8 mouse cellular contexts compared by ENCODE assay signal in genomic region chr9:66945647-66946641, GRCm38 (mm10). TPM values are rescaled to one million over a fixed set of nuclear protein-coding genes. Genes with fewer than 3 reads are reported as not detected.
DNase-seq lines count a peak whose midpoint lies in the region; ATAC-seq and TF ChIP-seq lines count a peak whose summit lies in the region.

Gene Rps27l (plus strand): TSS chr9:66946086.

- peaks cover 17% of the 10 kb centered on the region for H3K4me1 ChIP-seq in G1E (ENCODE audit: insufficient read depth, low read depth, low read length)
- peaks cover 5% of the 10 kb centered on the region for H3K4me1 ChIP-seq in forebrain, embryonic 16.5 days (replicated peaks; ENCODE audit: control insufficient read depth, insufficient read depth, low read length)
- H3K4me1 ChIP-seq in lung, embryonic 14.5 days (ENCODE audit: insufficient read depth) = peaks cover 6% of the 10 kb centered on the region
- H3K4me1 ChIP-seq in olfactory bulb, adult 2 months (ENCODE audit: control insufficient read depth, insufficient read depth, low read length) = 0 out of 2 replicates have a peak, but pooled peaks cover 3% of the 10 kb centered on the region
- no peaks in the 10 kb centered on the region for H3K4me1 ChIP-seq in thymus, adult 2 months (replicated peaks; ENCODE audit: control insufficient read depth, insufficient read depth, low read length)

- peak within 1 kb of the TSS; percentile 96 for H3K27ac ChIP-seq in forebrain, embryonic 16.5 days (ENCODE audit: low read length)
- H3K27ac ChIP-seq in layer of hippocampus, adult 2 months = peak within 1 kb of the TSS; percentile 84
- H3K27ac ChIP-seq in lung, embryonic 14.5 days (ENCODE audit: low read depth) = peak within 1 kb of the TSS; percentile 96
- H3K27ac ChIP-seq in olfactory bulb, adult 2 months (ENCODE audit: insufficient read depth, low read depth, low read length) = peak within 1 kb of the TSS; percentile 91
- peak within 1 kb of the TSS; percentile 52 for H3K27ac ChIP-seq in thymus, adult 2 months (ENCODE audit: control insufficient read depth, insufficient read depth, low read length)

- peak; percentile 98 for ATAC-seq in G1E (ENCODE audit: extremely low read depth, insufficient number of reproducible peaks, low FRiP score, poor library complexity, severe bottlenecking)
- peak; percentile 99 for ATAC-seq in forebrain, embryonic 16.5 days
- ATAC-seq in lung, embryonic 14.5 days (ENCODE audit: insufficient read depth) = peak; percentile 100

- TF ChIP-seq CTCF in G1E (IDR thresholded peaks at IDR 0.05; ENCODE audit: low read depth, low read length) = no peak
- TF ChIP-seq CTCF in layer of hippocampus, adult 2 months (conservative IDR thresholded peaks at IDR 0.05) = no peak; the same call in 1 of the 2 replicates
- no peak for TF ChIP-seq CTCF in lung, embryonic 14.5 days (IDR thresholded peaks at IDR 0.05; ENCODE audit: low read depth)
- no peak for TF ChIP-seq CTCF in olfactory bulb, adult 2 months (IDR thresholded peaks at IDR 0.05; ENCODE audit: insufficient read depth, low read depth, low read length)
- 0 out of 2 replicates have a peak, but pooled peaks have one; percentile 18 for TF ChIP-seq CTCF in thymus, adult 2 months (IDR thresholded peaks at IDR 0.05; ENCODE audit: borderline replicate concordance, control insufficient read depth, extremely low read depth, insufficient read depth, low read length, poor library complexity)

- H3K9ac ChIP-seq in forebrain, embryonic 16.5 days (replicated peaks; ENCODE audit: low read depth, low read length) = peak within 1 kb of the TSS; percentile 95
- H3K9ac ChIP-seq in lung, embryonic 14.5 days = peak within 1 kb of the TSS; percentile 93

- H3K9me3 ChIP-seq in G1E (replicated peaks) = no peaks in the 10 kb centered on the region
- no peaks in the 10 kb centered on the region for H3K9me3 ChIP-seq in forebrain, embryonic 16.5 days (ENCODE audit: control insufficient read depth, low read length)
- no peaks in the 10 kb centered on the region for H3K9me3 ChIP-seq in lung, embryonic 14.5 days (ENCODE audit: low read depth, low read length)

- H3K4me2 ChIP-seq in forebrain, embryonic 16.5 days (ENCODE audit: low read length) = peak within 1 kb of the TSS; percentile 74
- H3K4me2 ChIP-seq in lung, embryonic 14.5 days = peak within 1 kb of the TSS; percentile 81

- H3K27me3 ChIP-seq in G1E (ENCODE audit: insufficient read depth, low read length) = peaks cover 1% of the 10 kb centered on the region; the same call in 1 of the 2 replicates
- H3K27me3 ChIP-seq in forebrain, embryonic 16.5 days (replicated peaks; ENCODE audit: control insufficient read depth, insufficient read depth, low read length) = no peaks in the 10 kb centered on the region
- H3K27me3 ChIP-seq in lung, embryonic 14.5 days (ENCODE audit: insufficient read depth, low read length) = no peaks in the 10 kb centered on the region
- no peaks in the 10 kb centered on the region for H3K27me3 ChIP-seq in thymus, adult 2 months (ENCODE audit: control insufficient read depth, insufficient read depth, low read length)

- intact Hi-C loops in heart, postnatal 36 days (cut with DNase I) = loop anchor here (2.0 kb wide), 1 partner anchor 29 kb away; the partner anchor contains the start of gene Lactb

- peaks cover 16% of the 10 kb centered on the region for H3K36me3 ChIP-seq in G1E (replicated peaks)
- peaks cover 2% of the 10 kb centered on the region; the same call in 1 of the 2 replicates for H3K36me3 ChIP-seq in forebrain, embryonic 16.5 days (ENCODE audit: control insufficient read depth, insufficient read depth)
- peaks cover 17% of the 10 kb centered on the region for H3K36me3 ChIP-seq in lung, embryonic 14.5 days (ENCODE audit: insufficient read depth)
- 0 out of 2 replicates have a peak, but pooled peaks cover 3% of the 10 kb centered on the region for H3K36me3 ChIP-seq in thymus, adult 2 months (ENCODE audit: control insufficient read depth, insufficient read depth, low read length)

- peak; percentile 48 for TF ChIP-seq POLR2A in olfactory bulb, adult 2 months (IDR thresholded peaks at IDR 0.05; ENCODE audit: insufficient read depth, low read depth, low read length)
- TF ChIP-seq POLR2A in thymus, adult 2 months (IDR thresholded peaks at IDR 0.05; ENCODE audit: control insufficient read depth, extremely low read depth, insufficient read depth, low read length, poor library complexity) = peak; percentile 86

- DNase-seq in G1E (ENCODE audit: low spot score) = peak; percentile 96
- DNase-seq in cerebellum, adult 18-20 months = peak; percentile 95
- peak; percentile 95 for DNase-seq in heart, postnatal 36 days
- peak; percentile 89 to 90 for DNase-seq in layer of hippocampus, adult 2 months (ENCODE audit: low spot score in 2 of 2)
- DNase-seq in lung, embryonic 14.5 days = peak; percentile 97
- peak; percentile 92 for DNase-seq in thymus, adult 2 months

- WGBS in forebrain, embryonic 16.5 days = under 1% methylated on average over 76 of the region's 77 CpGs
- WGBS in lung, embryonic 14.5 days = under 1% methylated on average over 76 of the region's 77 CpGs
- under 1% methylated on average over 77 of the region's 77 CpGs for WGBS in olfactory bulb, adult 2 months
- under 1% methylated on average over 77 of the region's 77 CpGs for WGBS in thymus, adult 2 months

- H3K4me3 ChIP-seq in G1E (ENCODE audit: low read depth, low read length) = peak within 1 kb of the TSS; percentile 97
- H3K4me3 ChIP-seq in forebrain, embryonic 16.5 days (replicated peaks; ENCODE audit: low read length) = peak within 1 kb of the TSS; percentile 72
- H3K4me3 ChIP-seq in layer of hippocampus, adult 2 months = peak within 1 kb of the TSS; percentile 98
- peak within 1 kb of the TSS; percentile 94 for H3K4me3 ChIP-seq in lung, embryonic 14.5 days (ENCODE audit: low read depth, low read length)
- peak within 1 kb of the TSS; percentile 93 for H3K4me3 ChIP-seq in olfactory bulb, adult 2 months (ENCODE audit: insufficient read depth, low read depth, low read length)
- peak within 1 kb of the TSS; percentile 73 for H3K4me3 ChIP-seq in thymus, adult 2 months (ENCODE audit: control insufficient read depth, insufficient read depth, low read length)

RNA-seq across cellular contexts. Expression of gene Rps27l, which starts in this region (rescaled TPM):
- 211 and 212 TPM in 2 replicates for total RNA-seq in G1E (2014; fragmentation: Nextera tagmentation)
- 344 and 363 TPM in 2 replicates for total RNA-seq in G1E (2017)
- 113 and 208 TPM in 2 replicates for polyA plus RNA-seq in G1E (2012)
- polyA plus RNA-seq in forebrain, embryonic 16.5 days (2015; fragmentation: Nextera tagmentation; extraction: Ambion mirVana) = 253 and 289 TPM in 2 replicates
- 100 to 1,000 TPM; 175 to 183 TPM for total RNA-seq in heart, postnatal 36 days (2021)
- total RNA-seq in layer of hippocampus, adult 2 months (2021) = 10 to 100 TPM; 32.8 to 38.4 TPM
- 656 and 719 TPM in 2 replicates for polyA plus RNA-seq in lung, embryonic 14.5 days (2014; fragmentation: Nextera tagmentation; extraction: Ambion mirVana)
- polyA plus RNA-seq in olfactory bulb, adult 2 months (2012; ENCODE audit: insufficient read depth, insufficient read length, low replicate concordance, missing spikeins) = not detected in 2 replicates
- polyA plus RNA-seq in thymus, adult 2 months (2012; rRNA removed) = 52.2 and 61.1 TPM in 2 replicates

Comparison
In these comparisons a context has a peak if more than half of its experiments do, and no peak if none do; other contexts are left out.
1. Peak in every context shown above with its lines: DNase-seq, ATAC-seq, H3K4me3 ChIP-seq and H3K27ac ChIP-seq.
2. RNA of gene Rps27l (total RNA-seq): 211 to 363 TPM in G1E and 175 to 183 TPM in heart, postnatal 36 days; 32.8 to 38.4 TPM in layer of hippocampus, adult 2 months; every median in the first group is over 4 times any median in the second.
3. RNA of gene Rps27l (polyA plus RNA-seq): 656 to 719 TPM in lung, embryonic 14.5 days, 253 to 289 TPM in forebrain, embryonic 16.5 days, 113 to 208 TPM in G1E and 52.2 to 61.1 TPM in thymus, adult 2 months; not detected in olfactory bulb, adult 2 months; every median in the first group is over 10 times any median in the second.